Comparison of ENCODE assay signal across 21 mouse cellular contexts in the genomic region with DNA sequence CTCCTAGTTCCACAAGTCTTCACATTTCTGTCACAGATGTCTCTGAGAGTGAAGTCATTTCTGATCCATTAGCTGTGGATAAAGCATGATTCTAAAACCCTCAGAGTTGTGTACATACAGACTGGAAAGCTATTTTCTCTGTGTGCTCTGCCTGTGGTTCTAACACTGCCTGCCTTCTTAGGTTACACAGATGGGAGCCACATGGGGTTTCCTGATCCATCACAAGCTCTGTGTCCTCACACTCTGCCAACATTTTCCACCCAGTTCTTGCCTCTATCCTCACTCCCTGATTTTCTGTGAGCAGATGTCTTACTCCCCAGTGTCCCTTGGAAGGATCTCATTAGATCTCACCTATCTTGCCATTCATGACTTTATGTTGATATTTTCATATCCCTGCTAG.
DNase-seq lines count a peak whose midpoint lies in the region; ATAC-seq and TF ChIP-seq lines count a peak whose summit lies in the region.
"Had no signal": no experiment of that assay in that cellular context is flagged by ENCODE, and none has a peak within 500 bp of the region (broad histone marks: within the 10 kb centered on the region; RNA-seq: fewer than 3 reads in every experiment).

No protein-coding gene starts in this region.

- H3K4me1 ChIP-seq in embryonic facial prominence, embryonic 14.5 days (ENCODE audit: control insufficient read depth, insufficient read depth, low read length), result no peaks in the 10 kb centered on the region
- H3K4me1 ChIP-seq in embryonic facial prominence, embryonic 10.5 days, result no peaks in the 10 kb centered on the region
- H3K4me1 ChIP-seq in hindbrain, postnatal 0 days (ENCODE audit: insufficient read depth, low read length), result no peaks in the 10 kb centered on the region
- no peaks in the 10 kb centered on the region for H3K4me1 ChIP-seq in hindbrain, embryonic 14.5 days (replicated peaks; ENCODE audit: control insufficient read depth, insufficient read depth, low read length)
- no peaks in the 10 kb centered on the region for H3K4me1 ChIP-seq in liver, postnatal 0 days (ENCODE audit: insufficient read depth)
- H3K4me1 ChIP-seq: embryonic facial prominence, embryonic 15.5 days; heart, embryonic 10.5 days; hindbrain, embryonic 12.5 days; intestine, embryonic 15.5 days had no signal

- H3K9ac ChIP-seq in embryonic facial prominence, embryonic 14.5 days (ENCODE audit: low read depth, low read length), result no peak overlapping the region
- H3K9ac ChIP-seq in hindbrain, postnatal 0 days (replicated peaks; ENCODE audit: low read length), result no peak overlapping the region
- H3K9ac ChIP-seq in hindbrain, embryonic 14.5 days, result no peak overlapping the region
- no peak overlapping the region for H3K9ac ChIP-seq in liver, postnatal 0 days (replicated peaks)
- H3K9ac ChIP-seq: embryonic facial prominence, embryonic 15.5 days; hindbrain, embryonic 12.5 days; intestine, embryonic 15.5 days had no signal

- H3K9me3 ChIP-seq in embryonic facial prominence, embryonic 14.5 days (ENCODE audit: control insufficient read depth, low read length), result no peaks in the 10 kb centered on the region
- no peaks in the 10 kb centered on the region for H3K9me3 ChIP-seq in embryonic facial prominence, embryonic 10.5 days
- no peaks in the 10 kb centered on the region for H3K9me3 ChIP-seq in hindbrain, postnatal 0 days (ENCODE audit: low read length)
- no peaks in the 10 kb centered on the region for H3K9me3 ChIP-seq in hindbrain, embryonic 14.5 days (ENCODE audit: control insufficient read depth, low read length)
- no peaks in the 10 kb centered on the region for H3K9me3 ChIP-seq in liver, postnatal 0 days (ENCODE audit: low read length)
- H3K9me3 ChIP-seq: embryonic facial prominence, embryonic 15.5 days; heart, embryonic 10.5 days; hindbrain, embryonic 12.5 days; intestine, embryonic 15.5 days had no signal

- TF ChIP-seq EP300 in liver, postnatal 0 days (IDR thresholded peaks at IDR 0.05; ENCODE audit: low read depth), result no peak

- H3K4me2 ChIP-seq in embryonic facial prominence, embryonic 14.5 days (ENCODE audit: low read depth, low read length), result no peak overlapping the region
- no peak overlapping the region for H3K4me2 ChIP-seq in hindbrain, postnatal 0 days (ENCODE audit: low read depth, low read length)
- H3K4me2 ChIP-seq in hindbrain, embryonic 14.5 days (replicated peaks), result no peak overlapping the region
- no peak overlapping the region for H3K4me2 ChIP-seq in liver, postnatal 0 days (ENCODE audit: low read depth, low read length)
- H3K4me2 ChIP-seq: embryonic facial prominence, embryonic 15.5 days; hindbrain, embryonic 12.5 days; intestine, embryonic 15.5 days had no signal

- H3K4me3 ChIP-seq in embryonic facial prominence, embryonic 14.5 days (ENCODE audit: low read depth, low read length), result no peak overlapping the region
- H3K4me3 ChIP-seq in embryonic facial prominence, embryonic 10.5 days, result no peak overlapping the region
- H3K4me3 ChIP-seq in hindbrain, postnatal 0 days (ENCODE audit: low read length), result no peak overlapping the region
- no peak overlapping the region for H3K4me3 ChIP-seq in hindbrain, embryonic 14.5 days (replicated peaks; ENCODE audit: low read length)
- H3K4me3 ChIP-seq in liver, postnatal 0 days (ENCODE audit: low read depth, low read length), result no peak overlapping the region
- H3K4me3 ChIP-seq: embryonic facial prominence, embryonic 15.5 days; heart, embryonic 10.5 days; hindbrain, embryonic 12.5 days; intestine, embryonic 15.5 days had no signal

- no peaks in the 10 kb centered on the region for H3K36me3 ChIP-seq in embryonic facial prominence, embryonic 14.5 days (ENCODE audit: control insufficient read depth, insufficient read depth, low read length)
- H3K36me3 ChIP-seq in embryonic facial prominence, embryonic 10.5 days (replicated peaks), result no peaks in the 10 kb centered on the region
- no peaks in the 10 kb centered on the region for H3K36me3 ChIP-seq in hindbrain, postnatal 0 days (ENCODE audit: insufficient read depth, low read length)
- H3K36me3 ChIP-seq in hindbrain, embryonic 14.5 days (replicated peaks; ENCODE audit: control insufficient read depth, insufficient read depth), result no peaks in the 10 kb centered on the region
- no peaks in the 10 kb centered on the region for H3K36me3 ChIP-seq in liver, postnatal 0 days (replicated peaks; ENCODE audit: insufficient read depth, low read length)
- H3K36me3 ChIP-seq: embryonic facial prominence, embryonic 15.5 days; heart, embryonic 10.5 days; hindbrain, embryonic 12.5 days; intestine, embryonic 15.5 days had no signal

- no peak for TF ChIP-seq CTCF in hindbrain, postnatal 0 days (IDR thresholded peaks at IDR 0.05; ENCODE audit: low read depth)
- no peak for TF ChIP-seq CTCF in liver, postnatal 0 days (IDR thresholded peaks at IDR 0.05; ENCODE audit: low read depth)

- no peak for ATAC-seq in embryonic facial prominence, embryonic 14.5 days (ENCODE audit: low read depth)
- no peak for ATAC-seq in hindbrain, postnatal 0 days
- ATAC-seq in hindbrain, embryonic 14.5 days (ENCODE audit: low FRiP score), result no peak
- no peak for ATAC-seq in liver, postnatal 0 days
- ATAC-seq: intestine, embryonic 15.5 days had no signal

- DNase-seq in embryonic facial prominence, embryonic 14.5 days (ENCODE audit: low spot score), result peak; percentile 28
- DNase-seq in embryonic facial prominence, embryonic 10.5 days (ENCODE audit: low spot score), result no peak
- peak; percentile 4 for DNase-seq in hindbrain, postnatal 0 days (ENCODE audit: low spot score)
- no peak for DNase-seq in hindbrain, embryonic 14.5 days (ENCODE audit: low spot score)
- DNase-seq in embryo, embryonic 10.5 days (ENCODE audit: low spot score), result peak; percentile 1
- peak; percentile 5 for DNase-seq in mesoderm, embryonic 11.5 days (ENCODE audit: low read depth, low spot score)
- DNase-seq in liver, postnatal 0 days, result no peak
- DNase-seq: adrenal gland, adult 2 months; adrenal gland, postnatal 25 days; cerebellum, adult 11 months; cerebellum, adult 8-10 months; cerebellum, postnatal 36 days; gastrocnemius, postnatal 36 days; heart, adult 18-20 months; heart, postnatal 10 days; heart, postnatal 4 days; kidney, adult 18-20 months had no signal

- no peaks in the 10 kb centered on the region for H3K27me3 ChIP-seq in embryonic facial prominence, embryonic 14.5 days (replicated peaks; ENCODE audit: control insufficient read depth, insufficient read depth, low read length)
- no peaks in the 10 kb centered on the region for H3K27me3 ChIP-seq in embryonic facial prominence, embryonic 10.5 days (replicated peaks; ENCODE audit: low read depth, poor library complexity, severe bottlenecking)
- H3K27me3 ChIP-seq in hindbrain, postnatal 0 days (ENCODE audit: insufficient read depth, low read length), result no peaks in the 10 kb centered on the region
- no peaks in the 10 kb centered on the region for H3K27me3 ChIP-seq in hindbrain, embryonic 14.5 days (ENCODE audit: control insufficient read depth, insufficient read depth, low read length)
- H3K27me3 ChIP-seq in liver, postnatal 0 days (ENCODE audit: insufficient read depth, low read length), result no peaks in the 10 kb centered on the region
- H3K27me3 ChIP-seq: embryonic facial prominence, embryonic 15.5 days; hindbrain, embryonic 12.5 days; intestine, embryonic 15.5 days had no signal

- no peak overlapping the region for H3K27ac ChIP-seq in embryonic facial prominence, embryonic 14.5 days (replicated peaks; ENCODE audit: low read depth, low read length)
- no peak overlapping the region for H3K27ac ChIP-seq in embryonic facial prominence, embryonic 10.5 days (replicated peaks)
- H3K27ac ChIP-seq in hindbrain, postnatal 0 days, result no peak overlapping the region
- H3K27ac ChIP-seq in hindbrain, embryonic 14.5 days, result no peak overlapping the region
- no peak overlapping the region for H3K27ac ChIP-seq in liver, postnatal 0 days (ENCODE audit: low read depth)
- H3K27ac ChIP-seq: embryonic facial prominence, embryonic 15.5 days; heart, embryonic 10.5 days; hindbrain, embryonic 12.5 days; intestine, embryonic 15.5 days had no signal

Comparison
In these comparisons a context has a peak if more than half of its experiments do, and no peak if none do; other contexts are left out.
1. DNase-seq: peak in embryonic facial prominence, embryonic 14.5 days (single experiment), hindbrain, postnatal 0 days (single experiment), embryo, embryonic 10.5 days (single experiment) and mesoderm, embryonic 11.5 days (single experiment); none in embryonic facial prominence, embryonic 10.5 days (single experiment), hindbrain, embryonic 14.5 days (single experiment) and liver, postnatal 0 days (single experiment).